Mouse (Mus musculus): Measurements from ENCODE around the gene Ogt. TPM values are rescaled to one million over a fixed set of nuclear protein-coding genes. Genes with fewer than 3 reads are reported as not detected.

The Ogt gene
- total RNA-seq, 2 experiments from 2014 or later, result 232 to 236 TPM

- intact Hi-C loops (cut with DNase I), result loop anchor here (10.0 kb wide), 1 partner anchor 210 kb away; no protein-coding TSS in a partner anchor
- no peak for TF ChIP-seq CTCF (IDR thresholded peaks at IDR 0.05)
- H3K4me3 ChIP-seq, result no peak overlapping the region
- no peak for DNase-seq (ENCODE audit: extremely low spot score in 1 of 2, low spot score in 2 of 2)
- H3K27ac ChIP-seq, result no peak overlapping the region
Measured at GRCm38 (mm10) chrX:101645286-101645685, 5.4 kb downstream of the Ogt start.

GRCm38 (mm10) chrX:101646621-101647020, 6.8 kb downstream of the Ogt start:
- TF ChIP-seq CTCF (IDR thresholded peaks at IDR 0.05), result no peak
- intact Hi-C loops (cut with DNase I), result loop anchor here (10.0 kb wide), 1 partner anchor 212 kb away; no protein-coding TSS in a partner anchor
- no peak overlapping the region for H3K4me3 ChIP-seq
- no peak overlapping the region for H3K27ac ChIP-seq
- no peak for DNase-seq (ENCODE audit: extremely low spot score in 1 of 2, low spot score in 2 of 2)

DNA sequence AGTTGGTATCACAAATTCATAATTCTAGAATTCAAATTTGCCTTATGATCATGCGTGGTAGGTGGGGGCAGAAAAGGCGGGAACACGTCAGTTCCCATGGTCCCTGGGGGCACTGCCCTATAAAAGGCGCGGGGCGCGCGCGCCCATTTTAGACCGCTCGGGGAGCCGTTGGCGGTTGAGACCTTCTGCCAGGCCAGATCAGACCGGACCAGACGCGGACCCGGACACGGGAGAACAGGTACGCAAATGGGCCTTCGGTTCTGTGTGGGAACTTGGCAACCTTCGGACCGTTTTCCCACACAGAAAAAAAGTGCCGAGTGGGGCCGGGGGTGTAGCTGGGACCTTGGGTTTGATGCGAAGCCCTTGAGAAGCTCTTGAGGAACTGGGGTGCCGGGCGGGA, 55.8 kb downstream of the Ogt start:
- intact Hi-C loops (cut with DNase I), result no loop called here
- no peak for DNase-seq (ENCODE audit: extremely low spot score in 1 of 2, low spot score in 2 of 2)
- no peak overlapping the region for H3K27ac ChIP-seq
- no peak for TF ChIP-seq CTCF (IDR thresholded peaks at IDR 0.05)
- H3K4me3 ChIP-seq, result no peak overlapping the region

DNA sequence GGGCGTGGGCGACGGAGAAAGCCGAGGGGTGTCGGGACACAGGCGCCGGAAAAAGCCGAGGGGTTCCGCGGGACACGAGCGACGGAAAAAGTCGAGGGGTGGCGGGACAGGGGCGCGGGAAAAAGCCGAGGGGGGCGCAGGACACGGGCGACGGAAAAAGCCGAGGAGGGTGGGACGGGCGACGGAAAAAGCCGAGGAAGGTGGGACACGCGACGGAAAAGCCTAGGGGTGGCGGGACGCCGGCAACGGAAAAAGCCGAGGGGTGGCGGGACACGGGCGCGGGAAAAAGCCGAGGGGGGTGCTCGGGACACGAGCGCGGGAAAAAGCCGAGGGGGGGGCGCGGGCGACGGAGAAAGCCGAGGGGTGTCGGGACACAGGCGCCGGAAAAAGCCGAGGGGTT, 57.7 kb downstream of the Ogt start:
- no peak for DNase-seq (ENCODE audit: extremely low spot score in 1 of 2, low spot score in 2 of 2)
- intact Hi-C loops (cut with DNase I), result no loop called here
- no peak for TF ChIP-seq CTCF (IDR thresholded peaks at IDR 0.05)
- H3K4me3 ChIP-seq, result no peak overlapping the region
- H3K27ac ChIP-seq, result no peak overlapping the region

GRCm38 (mm10) chrX:101698232-101698631, 58.4 kb downstream of the Ogt start:
- intact Hi-C loops (cut with DNase I), result no loop called here
- Histone ChIP-seq H3K4me3 (no peak overlapping the region), H3K27ac (no peak overlapping the region)
- no peak for TF ChIP-seq CTCF (IDR thresholded peaks at IDR 0.05)
- no peak for DNase-seq (ENCODE audit: extremely low spot score in 1 of 2, low spot score in 2 of 2)

GRCm38 (mm10) chrX:101705111-101705510, 65.3 kb downstream of the Ogt start:
- intact Hi-C loops (cut with DNase I), result no loop called here
- TF ChIP-seq CTCF (IDR thresholded peaks at IDR 0.05), result no peak
- DNase-seq (ENCODE audit: extremely low spot score in 1 of 2, low spot score in 2 of 2), result no peak
- no peak overlapping the region for H3K4me3 ChIP-seq
- H3K27ac ChIP-seq, result no peak overlapping the region

DNA sequence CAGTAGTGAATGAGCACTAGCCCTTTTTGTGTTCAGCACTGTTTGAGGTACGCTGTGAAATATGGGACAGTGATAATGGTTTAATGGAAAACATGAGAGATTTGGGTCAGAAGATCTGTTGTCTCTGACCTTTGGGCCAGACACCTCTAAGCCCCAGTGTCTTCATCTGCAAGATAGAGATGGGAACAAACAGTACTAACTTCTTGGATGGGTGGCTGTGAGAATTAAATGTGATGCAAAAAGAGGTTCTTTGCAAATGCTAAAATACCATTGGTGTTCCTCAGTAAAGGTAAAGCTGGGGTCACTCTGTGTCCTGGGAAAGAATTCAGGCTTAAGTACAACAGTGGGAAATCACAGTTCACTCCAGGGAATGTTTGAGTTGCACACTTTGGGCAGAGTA, 80.5 kb downstream of the Ogt start:
- Histone ChIP-seq H3K27ac (no peak overlapping the region), H3K4me3 (no peak overlapping the region)
- DNase-seq (ENCODE audit: extremely low spot score in 1 of 2, low spot score in 2 of 2), result no peak
- intact Hi-C loops (cut with DNase I), result no loop called here
- no peak for TF ChIP-seq CTCF (IDR thresholded peaks at IDR 0.05)

DNA sequence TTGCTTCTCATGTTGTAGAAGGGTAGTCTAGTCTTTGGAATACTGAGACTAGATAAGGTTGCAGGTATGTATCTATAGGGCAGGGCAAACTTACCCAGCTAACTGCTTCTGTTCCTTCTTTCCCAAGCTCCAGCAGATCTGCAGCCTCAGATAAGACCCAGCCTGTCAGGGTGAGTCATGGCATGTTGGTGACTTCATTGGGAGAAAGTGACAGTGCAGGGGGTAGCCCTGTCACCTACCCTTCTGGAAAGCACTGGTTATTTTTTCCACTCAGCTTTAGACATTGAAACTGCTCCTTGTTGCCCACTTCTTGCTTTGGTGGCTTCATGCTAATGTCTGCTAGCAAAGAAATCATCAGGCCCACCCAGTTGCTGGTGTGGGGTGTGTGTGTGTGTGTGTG, 90.2 kb downstream of the Ogt start:
- DNase-seq (ENCODE audit: extremely low spot score in 1 of 2, low spot score in 2 of 2), result no peak
- Histone ChIP-seq H3K27ac (no peak overlapping the region), H3K4me3 (no peak overlapping the region)
- no peak for TF ChIP-seq CTCF (IDR thresholded peaks at IDR 0.05)
- intact Hi-C loops (cut with DNase I), result no loop called here

DNA sequence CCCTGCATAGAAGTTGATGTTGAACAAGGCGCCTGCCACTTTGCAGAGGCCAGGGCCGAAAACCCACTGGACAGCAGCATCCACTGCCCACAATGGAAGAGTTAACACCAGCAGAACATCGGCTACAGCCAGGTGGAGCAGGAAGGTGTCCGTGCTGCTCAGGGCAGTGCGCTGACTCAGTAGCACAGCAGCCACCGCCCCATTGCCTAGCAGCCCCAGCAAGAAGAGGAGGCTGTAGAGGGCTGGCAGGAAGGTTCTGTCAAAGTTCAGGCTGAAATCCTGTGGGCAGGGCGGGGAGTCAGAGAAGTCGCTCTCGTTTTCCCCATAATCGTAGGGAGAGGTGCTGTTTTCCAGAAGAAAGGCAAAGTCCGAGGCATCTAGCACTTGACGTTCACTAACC, 92.8 kb downstream of the Ogt start:
- intact Hi-C loops (cut with DNase I), result no loop called here
- Histone ChIP-seq H3K27ac (no peak overlapping the region), H3K4me3 (no peak overlapping the region)
- no peak for DNase-seq (ENCODE audit: extremely low spot score in 1 of 2, low spot score in 2 of 2)
- TF ChIP-seq CTCF (IDR thresholded peaks at IDR 0.05), result no peak

- TF ChIP-seq CTCF (IDR thresholded peaks at IDR 0.05), result no peak
- H3K27ac ChIP-seq, result no peak overlapping the region
- H3K4me3 ChIP-seq, result no peak overlapping the region
- no peak for DNase-seq (ENCODE audit: extremely low spot score in 1 of 2, low spot score in 2 of 2)
- intact Hi-C loops (cut with DNase I), result no loop called here
Measured at GRCm38 (mm10) chrX:101733288-101733687, 93.4 kb downstream of the Ogt start.

- Histone ChIP-seq H3K4me3 (no peak within 1 kb of the TSS), H3K27ac (no peak within 1 kb of the TSS)
- DNase-seq (ENCODE audit: extremely low spot score in 1 of 2, low spot score in 2 of 2), result no peak
- intact Hi-C loops (cut with DNase I), result no loop called here
- no peak for TF ChIP-seq CTCF (IDR thresholded peaks at IDR 0.05)
Measured at GRCm38 (mm10) chrX:101733828-101734319, 94.0 kb downstream of the Ogt start, which contains the start of gene Cxcr3. Cxcr3 (minus strand) TSS chrX:101734269.

Other genes with a start within 250 kb of the Ogt start
- 100 to 1,000 TPM; 142 to 174 TPM for gene Zmym3, start 219.2 kb upstream of the Ogt start, total RNA-seq (2021)
- gene Nono, start 210.7 kb upstream of the Ogt start, total RNA-seq (2021), result 100 to 1,000 TPM in 1 of 2 experiments, 10 to 100 TPM in 1; 98.2 to 123 TPM
- gene Itgb1bp2, start 191.0 kb upstream of the Ogt start, total RNA-seq (2021), result 1 to 10 TPM in 1 of 2 experiments, under 1 TPM in 1; 0.68 to 1.2 TPM
- 10 to 100 TPM; 53.2 to 53.5 TPM for gene Taf1, start 107.3 kb upstream of the Ogt start, total RNA-seq (2021)
- gene Cxcr3, start 94.2 kb downstream of the Ogt start, total RNA-seq (2021), result not detected
- under 1 TPM in 1 of 2 experiments, not detected in 1; 0.30 TPM for gene Gm4779, start 154.4 kb downstream of the Ogt start, total RNA-seq (2021)
- gene 8030474K03Rik, start 154.6 kb downstream of the Ogt start, total RNA-seq (2021), result not detected
- gene Nhsl2, start 209.3 kb downstream of the Ogt start, total RNA-seq (2021), result 10 to 100 TPM; 37.0 to 38.0 TPM

Data from left cerebral cortex, adult 2 months (tissue).